ENCODE assay signal across 15 mouse cellular contexts in the genomic region with DNA sequence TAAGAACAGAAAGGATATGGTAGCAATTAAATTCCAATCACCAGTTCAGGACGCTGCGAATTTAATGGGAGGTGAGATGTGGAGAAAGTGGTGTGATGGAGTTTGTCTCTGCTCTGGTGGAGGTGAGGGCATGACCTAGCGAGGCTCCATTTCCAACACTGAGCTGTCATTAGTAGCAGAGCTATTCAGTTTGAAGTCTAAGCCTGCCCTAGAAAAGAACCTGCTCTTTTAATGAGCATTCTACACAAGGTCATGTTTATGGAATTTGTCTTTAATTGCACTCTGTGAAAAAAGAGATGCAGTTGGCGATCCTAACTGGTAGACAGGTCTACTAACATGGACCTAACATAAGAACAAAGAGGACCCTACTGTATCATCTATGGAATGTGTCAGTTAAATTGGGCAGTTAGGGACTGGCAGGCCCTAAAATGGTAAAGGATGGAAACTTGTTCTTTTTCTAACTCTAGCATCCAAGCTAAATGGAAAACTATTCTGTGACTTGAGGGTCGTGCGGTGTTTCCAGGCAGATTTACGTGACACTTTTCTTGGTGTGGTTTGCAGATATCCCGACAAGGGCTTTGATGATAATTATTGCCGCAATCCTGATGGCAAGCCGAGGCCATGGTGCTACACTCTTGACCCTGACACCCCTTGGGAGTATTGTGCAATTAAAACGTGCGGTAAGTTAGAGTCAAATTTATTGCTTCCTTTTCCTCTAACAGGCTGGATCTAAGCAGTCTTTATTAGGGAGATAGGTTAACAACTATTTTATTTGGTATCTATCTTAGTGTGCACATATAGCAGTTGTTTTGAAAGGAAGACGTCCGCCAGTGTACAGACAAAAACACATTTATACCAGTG. TPM values are rescaled to one million over a fixed set of nuclear protein-coding genes. Genes with fewer than 3 reads are reported as not detected.
DNase-seq lines count a peak whose midpoint lies in the region; ATAC-seq and TF ChIP-seq lines count a peak whose summit lies in the region.
"Had no signal": no experiment of that assay in that cellular context is flagged by ENCODE, and none has a peak within 500 bp of the region (broad histone marks: within the 10 kb centered on the region; RNA-seq: fewer than 3 reads in every experiment).

No protein-coding gene starts in this region.

- no peaks in the 10 kb centered on the region for H3K9me3 ChIP-seq in kidney, postnatal 0 days (replicated peaks; ENCODE audit: low read length)

- no peak overlapping the region for H3K4me2 ChIP-seq in kidney, postnatal 0 days (ENCODE audit: low read length)

- no peak overlapping the region for H3K27ac ChIP-seq in kidney, postnatal 0 days
- no peak overlapping the region for H3K27ac ChIP-seq in thymus, adult 2 months (ENCODE audit: control insufficient read depth, insufficient read depth, low read length)

- peak; percentile 38 for DNase-seq in adrenal gland, postnatal 10 days
- no peak for DNase-seq in adrenal gland, adult 8-10 months
- DNase-seq in kidney, postnatal 0 days (ENCODE audit: low spot score) = peak; percentile 69
- peak; percentile 59 for DNase-seq in retina, postnatal 1 day
- DNase-seq in thymus, adult 2 months = no peak
- no peak for DNase-seq in ovary, postnatal 36 days (ENCODE audit: low spot score)
- DNase-seq: cerebellum, adult 2 months; heart, postnatal 14 days; lung, postnatal 36 days; midbrain, embryonic 14.5 days had no signal

- H3K4me1 ChIP-seq in kidney, postnatal 0 days (replicated peaks; ENCODE audit: insufficient read depth, low read length) = no peaks in the 10 kb centered on the region
- H3K4me1 ChIP-seq in thymus, adult 2 months (replicated peaks; ENCODE audit: control insufficient read depth, insufficient read depth, low read length) = no peaks in the 10 kb centered on the region

- TF ChIP-seq CTCF in kidney, postnatal 0 days (IDR thresholded peaks at IDR 0.05; ENCODE audit: low read depth) = no peak
- no peak for TF ChIP-seq CTCF in thymus, adult 2 months (IDR thresholded peaks at IDR 0.05; ENCODE audit: borderline replicate concordance, control insufficient read depth, extremely low read depth, insufficient read depth, low read length, poor library complexity)

- H3K36me3 ChIP-seq in kidney, postnatal 0 days (ENCODE audit: insufficient read depth, low read length) = no peaks in the 10 kb centered on the region
- no peaks in the 10 kb centered on the region for H3K36me3 ChIP-seq in thymus, adult 2 months (ENCODE audit: control insufficient read depth, insufficient read depth, low read length)

- H3K9ac ChIP-seq in kidney, postnatal 0 days (ENCODE audit: low read depth, low read length) = no peak overlapping the region

- ATAC-seq in granulocyte monocyte progenitor cell, adult 5-6 weeks (replicated peaks; ENCODE audit: poor library complexity, severe bottlenecking) = peak; percentile 96
- ATAC-seq in kidney, postnatal 0 days (replicated peaks; ENCODE audit: low FRiP score, low read depth) = peak; percentile 54; the same call in 1 of the 2 replicates
- no peak for ATAC-seq in inflammation-experienced regulatory T-cells, adult 6 months
- ATAC-seq: forebrain, embryonic 16.5 days; hindbrain, embryonic 16.5 days had no signal

- no peak for TF ChIP-seq POLR2A in thymus, adult 2 months (IDR thresholded peaks at IDR 0.05; ENCODE audit: control insufficient read depth, extremely low read depth, insufficient read depth, low read length, poor library complexity)

- WGBS in kidney, postnatal 0 days = 18% methylated on average over 14 of the region's 14 CpGs
- 81% methylated on average over 14 of the region's 14 CpGs for WGBS in thymus, adult 2 months

- H3K4me3 ChIP-seq in kidney, postnatal 0 days (replicated peaks; ENCODE audit: low read depth, low read length) = no peak overlapping the region
- H3K4me3 ChIP-seq in thymus, adult 2 months (ENCODE audit: control insufficient read depth, insufficient read depth, low read length) = no peak overlapping the region

- H3K27me3 ChIP-seq in kidney, postnatal 0 days (ENCODE audit: insufficient read depth, low read length) = no peaks in the 10 kb centered on the region
- no peaks in the 10 kb centered on the region for H3K27me3 ChIP-seq in thymus, adult 2 months (ENCODE audit: control insufficient read depth, insufficient read depth, low read length)
- H3K27me3 ChIP-seq: CH12.LX had no signal

RNA-seq across cellular contexts. Expression of gene Hgf, which starts 24.8 kb away (rescaled TPM):
- total RNA-seq in adrenal gland, postnatal 10 days (2021) = 1 to 10 TPM; 5.1 to 6.7 TPM
- 1 to 10 TPM; 2.8 to 7.7 (median 5.5) TPM for total RNA-seq in adrenal gland, adult 8-10 months (2022)
- total RNA-seq in granulocyte monocyte progenitor cell, adult 5-6 weeks (2014; fragmentation: Nextera tagmentation) = 9.3 and 12.9 TPM in 2 replicates
- total RNA-seq in granulocyte monocyte progenitor cell, adult 5-6 weeks (2017) = 12.9 and 13.4 TPM in 2 replicates
- 1.8 and 1.9 TPM in 2 replicates for polyA plus RNA-seq in kidney, postnatal 0 days (2015; fragmentation: Nextera tagmentation; extraction: Ambion mirVana)
- polyA plus RNA-seq in thymus, adult 2 months (2012; rRNA removed) = 0.62 and 1.1 TPM in 2 replicates
- polyA plus RNA-seq in inflammation-experienced regulatory T-cells, adult 6 months (2017; shearing (Covaris generic)) = 1 to 10 TPM; 2.4 to 7.5 (median 3.6) TPM
- total RNA-seq: CH12.LX had no signal

Comparison
In these comparisons a context has a peak if more than half of its experiments do, and no peak if none do; other contexts are left out.
1. DNase-seq: peak in adrenal gland, postnatal 10 days (single experiment), kidney, postnatal 0 days (single experiment) and retina, postnatal 1 day (single experiment); none in adrenal gland, adult 8-10 months (single experiment), thymus, adult 2 months (single experiment) and ovary, postnatal 36 days (single experiment).